Mouse (Mus musculus) kidney, adult 11 months (tissue): Measurements from ENCODE around the gene Defb28.

Source experiments
- DNase-seq: peaks from one replicate; pipeline ENCODE4 v3.0.0; 2022

Defb28 gene

GRCm38 (mm10) chr2:152569881-152570280, 51.8 kb downstream of the Defb28 start:
- DNase-seq = no peak

DNA sequence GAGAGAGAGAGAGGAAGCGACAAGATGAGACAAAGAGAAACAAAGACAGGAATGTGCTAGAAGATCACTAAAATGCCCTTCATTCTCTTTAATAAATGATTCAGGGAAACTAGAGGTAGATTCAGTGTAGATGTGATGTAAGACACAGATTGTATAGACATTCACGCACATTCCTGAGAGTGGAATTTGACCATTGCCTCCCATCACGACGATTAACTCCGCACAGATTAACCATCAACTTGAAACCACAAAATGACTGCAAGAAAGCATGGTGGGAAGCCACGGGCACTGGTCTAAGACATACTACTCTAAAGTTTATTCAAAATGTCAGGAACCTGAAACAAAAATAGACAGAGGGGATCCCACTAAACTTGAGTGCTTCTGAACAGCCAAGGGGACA, 52.3 kb downstream of the Defb28 start:
- peak; percentile 52 for DNase-seq
